Mouse (Mus musculus): ENCODE data around the gene Man2b1. TPM values are rescaled to one million over a fixed set of nuclear protein-coding genes. Genes with fewer than 3 reads are reported as not detected.

Man2b1 gene
- 39.2 and 41.5 TPM in 2 replicates for polyA plus RNA-seq (2015; fragmentation: Nextera tagmentation; extraction: Ambion mirVana)

- no peaks in the 10 kb centered on the region for H3K9me3 ChIP-seq (replicated peaks)
- no peaks in the 10 kb centered on the region for H3K27me3 ChIP-seq
- H3K4me3 ChIP-seq (replicated peaks), result peak within 1 kb of the TSS; percentile 69
- peak; percentile 87 for ATAC-seq (replicated peaks; ENCODE audit: low FRiP score)
- peaks cover 39% of the 10 kb centered on the region for H3K4me1 ChIP-seq
- peak within 1 kb of the TSS; percentile 89 for H3K4me2 ChIP-seq
- peak within 1 kb of the TSS; percentile 54 for H3K27ac ChIP-seq
- peaks cover 38% of the 10 kb centered on the region for H3K36me3 ChIP-seq
- peak within 1 kb of the TSS; percentile 65 for H3K9ac ChIP-seq
- WGBS, result under 1% methylated on average over 30 of the region's 30 CpGs
Measured at GRCm38 (mm10) chr8:85083108-85083813, at the start of gene Man2b1. Gene Man2b1 (plus strand): TSS chr8:85083270.

DNA sequence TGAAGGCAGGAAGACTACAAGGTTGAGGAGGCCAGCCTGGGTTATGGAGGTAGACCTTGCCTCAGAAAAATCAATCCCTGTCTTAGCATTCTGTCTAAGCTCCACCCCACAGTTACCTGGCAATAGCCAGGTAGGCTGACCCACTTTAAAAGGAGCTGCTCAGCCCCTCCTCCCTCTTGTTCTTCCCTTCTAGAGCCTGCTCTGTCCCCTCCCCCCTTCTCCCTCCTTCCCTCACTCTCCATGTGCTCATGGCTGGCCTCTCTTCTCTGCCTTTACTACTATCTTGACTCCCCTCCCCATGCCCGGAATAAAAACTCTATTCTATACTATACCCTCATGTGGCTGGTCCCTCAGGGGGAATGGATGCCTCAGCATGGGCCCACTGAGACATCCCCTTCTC is 49.2 kb upstream of the Man2b1 start:
- Histone ChIP-seq H3K9me3 (replicated peaks) (no peaks in the 10 kb centered on the region), H3K4me2 (no peak overlapping the region), H3K27ac (no peak overlapping the region), H3K36me3 (peaks cover 49% of the 10 kb centered on the region), H3K4me1 (peaks cover 28% of the 10 kb centered on the region), H3K4me3 (replicated peaks) (no peak overlapping the region), H3K9ac (no peak overlapping the region), H3K27me3 (no peaks in the 10 kb centered on the region)
- no peak for ATAC-seq (replicated peaks; ENCODE audit: low FRiP score)
- WGBS, result 52% methylated on average over 1 of the region's 1 CpGs

DNA sequence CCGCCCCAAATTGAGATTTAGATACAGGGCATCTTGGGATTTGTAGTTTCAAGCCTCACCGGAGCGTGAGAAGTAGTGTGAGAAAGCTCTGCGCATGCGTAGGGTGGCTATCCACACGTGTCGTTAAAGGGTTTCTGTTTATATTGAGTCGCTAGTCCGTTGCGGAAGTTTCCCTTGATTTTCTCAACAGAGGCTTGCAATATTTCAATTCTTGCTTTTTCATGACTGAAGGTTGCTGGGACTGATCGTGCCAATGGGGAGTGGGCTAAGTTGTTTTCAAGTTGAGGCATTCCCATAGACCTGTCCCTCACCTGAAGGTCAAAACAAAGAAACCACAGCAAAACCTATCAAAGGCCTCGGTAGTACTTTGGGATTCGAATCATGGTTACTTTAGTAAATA is 48.3 kb upstream of the Man2b1 start:
- ATAC-seq (replicated peaks; ENCODE audit: low FRiP score), result no peak
- H3K9me3 ChIP-seq (replicated peaks), result no peaks in the 10 kb centered on the region
- no peaks in the 10 kb centered on the region for H3K27me3 ChIP-seq
- peak overlapping the region; percentile 83 for H3K4me2 ChIP-seq
- WGBS, result under 1% methylated on average over 13 of the region's 13 CpGs
- peak overlapping the region; percentile 70 for H3K9ac ChIP-seq
- H3K27ac ChIP-seq, result peak overlapping the region; percentile 100
- peaks cover 41% of the 10 kb centered on the region for H3K36me3 ChIP-seq
- H3K4me3 ChIP-seq (replicated peaks), result peak overlapping the region; percentile 83
- H3K4me1 ChIP-seq, result peaks cover 29% of the 10 kb centered on the region

- H3K4me1 ChIP-seq, result peaks cover 29% of the 10 kb centered on the region
- H3K4me3 ChIP-seq (replicated peaks), result peak overlapping the region; percentile 83
- peak overlapping the region; percentile 83 for H3K4me2 ChIP-seq
- no peaks in the 10 kb centered on the region for H3K27me3 ChIP-seq
- H3K27ac ChIP-seq, result peak overlapping the region; percentile 100
- no peaks in the 10 kb centered on the region for H3K9me3 ChIP-seq (replicated peaks)
- 5% methylated on average over 12 of the region's 12 CpGs for WGBS
- no peak for ATAC-seq (replicated peaks; ENCODE audit: low FRiP score)
- peaks cover 41% of the 10 kb centered on the region for H3K36me3 ChIP-seq
- peak overlapping the region; percentile 70 for H3K9ac ChIP-seq
Measured at GRCm38 (mm10) chr8:85035165-85035727, 47.8 kb upstream of the Man2b1 start.

GRCm38 (mm10) chr8:85035728-85036310 is 47.3 kb upstream of the Man2b1 start:
- Histone ChIP-seq H3K9me3 (replicated peaks) (no peaks in the 10 kb centered on the region), H3K9ac (peak overlapping the region; percentile 70), H3K27me3 (no peaks in the 10 kb centered on the region), H3K4me3 (replicated peaks) (peak overlapping the region; percentile 83), H3K4me2 (peak overlapping the region; percentile 83), H3K36me3 (peaks cover 41% of the 10 kb centered on the region), H3K27ac (peak overlapping the region; percentile 100), H3K4me1 (peaks cover 29% of the 10 kb centered on the region)
- peak; percentile 3 for ATAC-seq (replicated peaks; ENCODE audit: low FRiP score)
- under 1% methylated on average over 15 of the region's 15 CpGs for WGBS

DNA sequence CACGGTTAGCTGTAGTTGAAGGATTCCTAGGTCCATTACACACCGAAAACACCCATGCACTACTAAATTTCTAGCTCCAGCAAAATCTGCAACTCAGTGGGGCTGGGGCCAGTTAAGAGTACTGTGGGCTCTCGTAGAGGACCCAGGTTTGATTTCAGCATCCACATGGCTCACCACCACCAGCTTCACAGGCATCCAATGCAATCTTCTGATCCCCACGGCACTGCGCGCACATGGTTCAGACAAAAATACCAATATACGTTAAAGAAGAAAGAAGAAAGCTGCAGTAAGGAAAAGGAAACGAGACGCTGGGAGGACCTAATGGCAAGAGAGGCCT is 46.7 kb upstream of the Man2b1 start:
- H3K36me3 ChIP-seq, result peaks cover 42% of the 10 kb centered on the region
- H3K4me3 ChIP-seq (replicated peaks), result peak overlapping the region; percentile 83
- H3K9me3 ChIP-seq (replicated peaks), result no peaks in the 10 kb centered on the region
- H3K4me2 ChIP-seq, result peak overlapping the region; percentile 83
- H3K27me3 ChIP-seq, result no peaks in the 10 kb centered on the region
- H3K27ac ChIP-seq, result peak overlapping the region; percentile 100
- H3K9ac ChIP-seq, result peak overlapping the region; percentile 70
- peak; percentile 40 for ATAC-seq (replicated peaks; ENCODE audit: low FRiP score)
- under 1% methylated on average over 9 of the region's 9 CpGs for WGBS
- peaks cover 29% of the 10 kb centered on the region for H3K4me1 ChIP-seq

- H3K36me3 ChIP-seq, result peaks cover 42% of the 10 kb centered on the region
- peak within 1 kb of the TSS; percentile 96 for H3K9ac ChIP-seq
- H3K27ac ChIP-seq, result peak within 1 kb of the TSS; percentile 100
- peak within 1 kb of the TSS; percentile 83 for H3K4me3 ChIP-seq (replicated peaks)
- no peaks in the 10 kb centered on the region for H3K9me3 ChIP-seq (replicated peaks)
- ATAC-seq (replicated peaks; ENCODE audit: low FRiP score), result peak; percentile 91
- no peaks in the 10 kb centered on the region for H3K27me3 ChIP-seq
- H3K4me1 ChIP-seq, result peaks cover 29% of the 10 kb centered on the region
- WGBS, result under 1% methylated on average over 59 of the region's 59 CpGs
- peak within 1 kb of the TSS; percentile 83 for H3K4me2 ChIP-seq
Measured at GRCm38 (mm10) chr8:85036718-85037365, 46.2 kb upstream of the Man2b1 start, which contains the start of gene Tnpo2. Gene Tnpo2 (plus strand): TSS chr8:85036915.

- Histone ChIP-seq H3K4me2 (peak overlapping the region; percentile 83), H3K27me3 (no peaks in the 10 kb centered on the region), H3K9me3 (replicated peaks) (no peaks in the 10 kb centered on the region), H3K9ac (peak overlapping the region; percentile 96), H3K36me3 (peaks cover 42% of the 10 kb centered on the region), H3K4me3 (replicated peaks) (peak overlapping the region; percentile 83), H3K4me1 (peaks cover 29% of the 10 kb centered on the region), H3K27ac (peak overlapping the region; percentile 100)
- ATAC-seq (replicated peaks; ENCODE audit: low FRiP score), result peak; percentile 63
- 0% methylated on average over 14 of the region's 14 CpGs for WGBS
Measured at GRCm38 (mm10) chr8:85037366-85037680, 45.7 kb upstream of the Man2b1 start.

DNA sequence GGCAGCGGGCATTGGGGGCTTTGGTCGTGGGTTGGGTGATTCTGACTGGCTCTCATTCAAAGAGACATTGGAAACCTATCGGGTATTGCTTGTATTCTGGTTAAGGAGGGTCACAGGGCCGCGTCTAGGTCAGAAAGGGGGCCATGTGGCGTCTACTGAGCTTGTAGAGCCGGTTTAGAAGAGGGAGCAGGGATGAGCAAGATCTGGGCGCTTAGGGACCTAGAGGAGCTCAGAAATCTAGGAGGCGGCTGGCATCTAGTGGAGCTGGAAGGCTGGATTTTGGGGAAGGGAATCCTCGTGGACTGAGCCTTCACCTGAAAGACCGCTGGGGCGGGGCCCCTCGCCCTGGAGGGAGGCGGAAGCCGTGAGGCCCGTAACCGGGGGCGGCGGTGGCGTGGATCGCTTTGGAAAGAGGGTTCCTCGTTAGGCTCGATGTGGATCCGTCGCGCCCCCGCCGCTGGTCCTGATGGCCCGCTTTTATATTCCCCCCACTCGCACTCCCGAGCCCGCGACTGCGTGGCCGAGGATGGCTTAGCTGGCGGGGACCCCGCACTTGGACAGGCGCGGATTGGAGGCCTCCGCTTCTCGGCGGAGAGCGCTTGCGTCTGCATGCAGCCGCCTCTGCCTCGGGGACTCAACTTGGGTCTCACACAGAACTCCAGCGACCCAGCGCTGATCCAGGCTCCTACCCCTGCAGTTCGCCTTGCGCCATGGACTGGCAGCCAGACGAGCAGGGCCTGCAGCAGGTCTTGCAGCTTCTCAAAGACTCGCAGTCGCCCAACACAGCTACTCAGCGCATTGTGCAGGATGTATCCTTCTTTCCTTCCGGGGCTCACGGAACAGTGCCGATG is 45.2 kb upstream of the Man2b1 start:
- ATAC-seq (replicated peaks; ENCODE audit: low FRiP score), result peak; percentile 12
- Histone ChIP-seq H3K9ac (peak overlapping the region; percentile 96), H3K4me2 (peak overlapping the region; percentile 83), H3K27me3 (no peaks in the 10 kb centered on the region), H3K27ac (peak overlapping the region; percentile 100), H3K9me3 (replicated peaks) (no peaks in the 10 kb centered on the region), H3K4me3 (replicated peaks) (peak overlapping the region; percentile 83), H3K36me3 (peaks cover 42% of the 10 kb centered on the region), H3K4me1 (peaks cover 29% of the 10 kb centered on the region)
- WGBS, result under 1% methylated on average over 57 of the region's 57 CpGs

DNA sequence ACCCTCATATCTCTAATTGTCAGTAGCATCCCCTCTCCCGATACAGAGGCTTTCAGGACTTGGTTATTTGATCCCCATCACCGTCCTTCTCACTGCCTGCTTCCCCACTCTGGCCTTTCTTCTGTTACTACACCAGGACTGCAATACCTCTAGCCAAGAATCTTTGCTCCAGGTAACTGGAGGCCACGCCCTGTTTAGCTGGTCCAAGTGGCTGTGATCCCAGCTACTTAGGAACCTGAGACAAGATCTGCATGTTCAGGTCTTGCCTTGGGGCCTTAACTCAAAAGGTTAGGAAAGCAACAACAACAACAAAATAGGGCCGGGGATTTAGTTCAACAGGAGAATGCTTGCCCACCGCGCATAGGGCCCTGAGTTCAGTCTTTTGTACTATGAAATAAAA is 39.5 kb upstream of the Man2b1 start:
- Histone ChIP-seq H3K4me3 (replicated peaks) (no peak overlapping the region), H3K27me3 (no peaks in the 10 kb centered on the region), H3K27ac (no peak overlapping the region), H3K9ac (no peak overlapping the region), H3K4me2 (no peak overlapping the region), H3K36me3 (peaks cover 89% of the 10 kb centered on the region), H3K9me3 (replicated peaks) (no peaks in the 10 kb centered on the region), H3K4me1 (peaks cover 8% of the 10 kb centered on the region)
- WGBS, result 86% methylated on average over 6 of the region's 6 CpGs
- no peak for ATAC-seq (replicated peaks; ENCODE audit: low FRiP score)

GRCm38 (mm10) chr8:85057367-85057766 is 25.7 kb upstream of the Man2b1 start:
- H3K9ac ChIP-seq, result no peak overlapping the region
- H3K9me3 ChIP-seq (replicated peaks), result no peaks in the 10 kb centered on the region
- H3K4me2 ChIP-seq, result no peak overlapping the region
- no peak overlapping the region for H3K27ac ChIP-seq
- no peak overlapping the region for H3K4me3 ChIP-seq (replicated peaks)
- H3K27me3 ChIP-seq, result no peaks in the 10 kb centered on the region
- ATAC-seq (replicated peaks; ENCODE audit: low FRiP score), result no peak
- 78% methylated on average over 7 of the region's 7 CpGs for WGBS
- H3K36me3 ChIP-seq, result peaks cover 60% of the 10 kb centered on the region
- H3K4me1 ChIP-seq, result peaks cover 17% of the 10 kb centered on the region

All from kidney, embryonic 15.5 days (tissue).